Mouse (Mus musculus) left cerebral cortex, adult 18-20 months (tissue): Measurements from ENCODE around the gene Fjx1. TPM values are rescaled to one million over a fixed set of nuclear protein-coding genes. Genes with fewer than 3 reads are reported as not detected.

Experiments
- DNase-seq, 2 experiments: peaks; one replicate each; pipeline ENCODE4 v3.0.0; 2021 to 2022; ENCODE audit warnings: low spot score in 2 of 2, mixed read lengths in 1 of 2
- total RNA-seq, 2 experiments: library from RNA; stranded (reverse); gene quantifications; 2 replicates each; pipeline ENCODE4 v1.2.3; 2021

Fjx1 gene
- total RNA-seq, 2 experiments from 2014 or later, result 64.0 to 69.9 TPM

DNA sequence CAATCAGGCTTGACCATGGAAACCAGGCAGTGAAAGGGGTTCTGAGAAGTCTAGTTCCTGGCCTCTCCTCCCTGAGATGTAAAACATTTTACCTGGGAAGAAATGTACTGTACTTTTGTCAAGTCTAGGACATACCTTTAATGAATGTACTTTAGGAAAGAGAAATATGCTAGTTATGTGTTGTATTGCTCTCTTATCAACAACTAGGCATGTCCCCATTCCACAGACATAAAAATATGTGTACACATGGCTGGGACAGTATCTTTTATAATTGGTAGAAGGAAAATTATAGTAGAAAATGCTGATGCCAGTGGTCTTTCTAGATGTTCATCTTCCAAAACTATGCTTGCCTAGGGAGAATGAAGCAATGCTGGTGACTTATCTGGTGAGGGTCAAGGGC is 24.3 kb downstream of the Fjx1 start:
- DNase-seq, result no peak

DNA sequence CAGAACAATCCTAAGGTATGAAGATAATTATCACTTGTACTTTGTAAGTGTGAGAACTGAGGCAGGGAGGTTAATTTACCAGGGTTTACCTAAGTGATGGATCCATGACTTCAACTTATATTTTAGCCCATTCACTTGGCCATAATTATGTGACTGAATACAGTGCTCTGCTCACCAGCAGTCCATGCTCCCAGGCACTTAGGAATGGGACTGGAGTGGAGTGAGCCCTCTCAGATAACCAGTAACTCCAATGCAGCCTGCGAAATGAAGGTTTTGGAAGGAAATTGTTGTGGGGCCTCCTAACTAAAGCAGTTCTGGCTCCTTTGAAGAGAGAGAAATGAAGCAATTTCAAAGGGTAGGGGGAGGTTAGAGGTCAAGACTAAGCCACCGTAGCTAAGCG is 25.9 kb downstream of the Fjx1 start:
- no peak for DNase-seq

DNA sequence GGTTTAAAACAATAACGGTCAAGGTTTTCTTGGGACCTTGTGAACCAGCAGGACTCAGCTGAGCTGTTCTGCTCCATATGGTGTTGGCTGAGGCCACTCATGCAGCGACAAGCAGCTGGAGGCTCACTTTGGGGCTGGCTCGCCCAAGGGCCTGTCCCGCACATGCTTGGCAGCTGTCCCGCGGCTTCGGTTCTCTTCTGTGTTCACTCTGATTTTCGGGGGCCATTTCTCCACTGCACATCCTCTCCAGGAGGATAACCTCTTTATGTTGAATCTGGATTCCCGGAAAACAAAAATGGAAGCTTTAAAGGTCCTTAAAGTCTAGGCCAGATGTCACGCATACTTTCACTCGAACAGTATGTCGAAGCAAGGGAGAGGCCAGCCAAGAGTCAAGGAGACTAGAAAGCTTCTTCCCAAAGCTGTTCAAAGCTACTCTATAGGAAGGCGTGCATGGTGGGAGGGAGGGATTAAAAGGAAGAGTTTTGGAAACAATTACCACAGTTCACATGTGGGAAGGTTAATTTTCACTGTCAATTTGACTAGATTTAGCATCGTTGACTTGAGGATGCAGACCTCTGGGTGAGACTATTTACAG is 36.1 kb downstream of the Fjx1 start:
- DNase-seq, result no peak

DNA sequence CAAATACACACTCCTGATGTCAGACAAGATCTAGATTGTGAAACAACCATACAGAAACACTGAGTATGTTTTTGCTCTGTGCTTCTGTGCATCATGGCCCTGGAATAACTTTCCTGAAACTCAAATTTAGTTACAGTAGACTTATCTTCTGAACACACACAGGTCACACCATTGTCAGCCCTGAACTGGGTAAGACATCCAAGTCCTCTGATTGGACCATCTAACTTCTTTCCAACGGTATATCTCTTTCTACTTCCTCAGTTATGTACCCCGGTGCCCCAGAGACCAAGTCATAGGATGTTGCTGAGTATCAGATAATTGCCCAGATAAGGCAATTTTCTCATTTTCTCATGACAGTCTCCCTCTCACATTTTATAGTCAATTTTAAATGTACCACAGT is 39.6 kb downstream of the Fjx1 start:
- no peak for DNase-seq

DNA sequence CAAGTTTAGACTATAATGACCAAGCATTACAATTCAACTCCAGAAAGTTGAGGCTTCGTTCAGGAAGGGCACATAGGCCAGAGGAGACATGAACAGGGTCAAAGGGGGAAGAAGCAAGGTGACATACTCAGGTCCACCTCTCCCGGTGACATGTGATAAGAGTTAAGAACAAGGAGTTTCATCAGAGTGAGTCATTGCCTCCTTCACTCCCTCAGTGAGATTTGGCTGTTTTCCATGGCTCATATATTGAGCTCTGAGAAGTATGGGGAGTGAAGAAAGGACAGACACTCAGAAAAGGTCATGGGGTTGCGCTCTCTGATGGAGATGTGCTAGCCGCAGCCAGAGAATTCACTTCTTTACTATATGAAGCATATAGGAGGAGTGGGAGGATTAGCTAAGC is 41.7 kb downstream of the Fjx1 start:
- DNase-seq, result no peak

DNA sequence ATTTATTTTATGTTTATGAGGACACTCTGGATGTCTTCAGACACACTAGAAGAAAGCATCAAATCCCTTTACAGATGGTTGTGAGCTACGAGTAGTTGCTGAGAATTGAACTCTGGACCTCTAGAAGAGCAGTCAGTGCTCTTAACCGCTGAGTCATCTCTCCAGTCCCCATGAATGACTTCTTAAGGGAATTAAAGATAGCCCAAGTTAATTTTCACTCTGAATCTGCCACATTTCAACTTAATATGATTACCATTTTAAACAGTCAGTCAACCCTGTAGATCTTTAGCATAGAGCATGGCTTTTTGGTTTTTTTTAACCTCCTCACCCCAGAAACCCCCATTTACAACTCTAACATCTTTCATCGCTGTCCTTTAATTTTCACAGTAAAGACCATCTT is 42.6 kb downstream of the Fjx1 start:
- no peak for DNase-seq

DNA sequence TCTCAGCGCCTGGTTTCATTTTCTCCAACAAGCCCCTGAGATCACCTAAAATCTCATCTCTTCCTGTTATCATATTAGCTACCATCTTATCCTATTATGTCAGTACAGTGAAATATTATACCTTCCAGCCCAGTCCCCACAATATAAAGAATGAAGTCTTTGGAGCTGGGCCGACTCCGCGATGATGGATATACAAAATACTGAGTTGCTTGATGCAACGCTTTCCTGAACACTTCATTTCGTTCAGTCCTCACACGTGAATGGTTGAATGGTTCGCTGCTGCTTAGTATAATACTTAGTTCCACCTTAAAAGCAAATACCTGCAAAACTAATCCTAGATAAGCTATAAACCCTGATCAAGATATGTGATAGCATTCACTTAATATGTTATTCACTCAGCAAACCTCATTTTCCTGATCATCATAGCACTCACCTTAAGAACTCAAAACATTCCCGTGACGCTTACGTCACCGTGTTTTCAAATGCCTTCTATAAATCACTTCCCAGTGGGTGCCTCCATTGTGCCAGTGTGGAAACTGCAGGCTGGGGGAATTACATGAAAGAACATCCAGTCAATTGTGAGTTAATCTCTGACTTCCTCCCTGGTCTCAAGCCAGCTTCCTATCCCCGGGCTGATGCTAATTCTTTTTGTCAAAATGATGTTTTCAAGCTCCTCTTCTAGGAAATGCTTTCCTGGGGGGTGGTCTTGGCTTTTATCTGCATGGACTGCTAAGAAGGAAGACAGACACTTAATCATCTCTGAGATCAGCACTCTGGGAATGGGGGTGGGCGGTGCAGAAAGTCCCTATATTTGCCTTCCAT is 44.7 kb downstream of the Fjx1 start, which contains the start of gene Trim44:
Gene Trim44, minus strand, starts transcription at position 466 of the 822 bp plus-strand sequence.
- DNase-seq, result no peak

DNA sequence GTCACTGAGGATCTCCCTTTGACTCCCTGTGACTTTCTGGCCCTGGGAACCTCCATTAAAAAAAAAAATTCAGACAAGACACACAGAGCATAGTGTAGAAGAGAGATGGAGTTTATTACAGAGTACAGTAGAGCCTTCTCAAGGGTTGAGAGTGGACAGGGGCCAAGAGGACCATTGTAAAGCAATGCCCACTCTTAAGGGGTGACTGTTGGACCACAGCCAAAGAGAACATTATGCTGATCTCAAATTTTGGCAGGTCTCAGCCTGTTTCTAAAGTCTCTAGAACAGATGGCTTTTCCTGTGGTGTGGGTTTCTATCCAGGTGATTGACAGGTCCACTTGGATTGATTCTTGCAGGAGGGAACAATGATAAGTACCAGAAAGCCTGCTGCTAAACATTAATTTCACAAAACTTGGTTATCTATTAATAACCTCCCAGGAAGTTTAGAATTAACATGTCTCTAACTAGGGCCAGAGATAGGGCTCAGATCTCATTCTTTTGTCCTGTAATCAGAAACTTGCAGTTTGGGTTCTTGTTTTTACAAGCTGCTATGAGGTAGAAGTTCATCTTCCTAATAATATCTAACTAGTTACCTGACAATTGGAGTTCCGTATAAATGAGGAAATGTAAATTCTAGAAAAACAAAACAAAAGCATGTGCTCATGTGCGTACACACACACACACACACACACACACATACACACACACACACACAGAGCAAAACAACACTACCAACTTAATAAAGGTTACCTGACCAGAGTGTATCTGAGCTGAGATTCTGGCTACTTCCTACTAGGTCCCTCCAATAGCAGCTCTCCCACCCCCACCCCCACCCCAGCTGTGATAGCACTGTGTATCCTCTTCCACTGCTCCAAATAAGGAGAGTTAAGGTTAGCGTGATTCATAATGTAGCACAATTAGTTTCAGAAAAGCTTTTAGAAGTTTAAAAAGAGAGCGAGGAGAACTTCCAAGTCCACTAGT is 45.7 kb downstream of the Fjx1 start:
- no peak for DNase-seq

DNA sequence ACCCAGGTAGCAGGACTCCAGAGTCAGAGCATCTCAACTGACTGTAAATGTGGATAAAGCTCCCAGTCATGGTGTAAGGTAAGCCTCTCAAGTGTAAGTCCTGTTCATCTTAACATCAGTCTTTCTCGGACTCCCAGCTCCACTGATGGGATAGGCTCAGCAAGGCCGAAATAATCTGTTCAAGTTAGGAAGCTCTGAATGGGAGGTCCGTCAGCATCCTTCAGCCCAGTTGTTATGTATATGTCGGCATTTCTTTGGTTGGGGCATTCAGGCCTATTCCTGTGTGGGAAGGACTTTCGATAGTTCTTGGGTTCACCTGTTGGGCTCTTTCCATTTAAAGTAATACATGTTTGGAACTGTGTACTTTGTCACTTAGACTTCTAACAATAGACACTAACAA is 48.3 kb downstream of the Fjx1 start:
- no peak for DNase-seq

DNA sequence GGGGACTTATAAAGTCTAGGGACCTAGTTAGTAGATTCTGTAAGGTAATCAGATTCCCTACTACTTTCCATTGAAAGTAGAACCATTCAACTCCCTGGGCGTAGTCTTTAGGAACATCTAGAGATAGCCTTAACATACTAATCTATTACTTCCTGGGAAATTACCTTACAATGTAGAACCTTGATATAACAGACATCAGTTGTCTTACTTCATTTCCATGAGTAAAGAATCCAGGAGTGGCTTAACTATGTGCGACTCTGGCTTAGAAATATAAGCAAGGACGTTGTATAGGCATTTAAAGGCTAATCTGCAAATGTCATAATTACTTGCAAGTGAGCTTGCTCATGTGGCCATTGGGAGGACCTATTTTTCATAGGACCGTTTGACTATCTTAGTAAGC is 49.0 kb downstream of the Fjx1 start:
- DNase-seq, result no peak

DNA sequence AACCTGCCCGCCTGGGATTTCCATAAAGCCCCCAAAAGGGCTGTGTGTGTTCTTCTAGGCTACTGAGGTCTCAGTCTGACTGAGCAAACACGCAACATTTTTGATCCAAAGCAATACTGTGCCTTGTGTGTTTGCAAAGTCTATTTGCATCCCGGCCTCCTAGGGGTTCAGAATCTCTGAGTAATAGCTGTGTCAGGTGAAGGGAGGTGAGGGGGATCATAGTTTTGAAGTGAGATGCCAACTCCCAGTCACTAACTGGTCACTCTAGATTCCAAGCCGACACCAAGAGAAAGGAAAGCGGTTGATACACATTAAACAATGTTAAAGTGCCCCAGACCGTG is 51.0 kb downstream of the Fjx1 start:
- DNase-seq, result no peak

DNA sequence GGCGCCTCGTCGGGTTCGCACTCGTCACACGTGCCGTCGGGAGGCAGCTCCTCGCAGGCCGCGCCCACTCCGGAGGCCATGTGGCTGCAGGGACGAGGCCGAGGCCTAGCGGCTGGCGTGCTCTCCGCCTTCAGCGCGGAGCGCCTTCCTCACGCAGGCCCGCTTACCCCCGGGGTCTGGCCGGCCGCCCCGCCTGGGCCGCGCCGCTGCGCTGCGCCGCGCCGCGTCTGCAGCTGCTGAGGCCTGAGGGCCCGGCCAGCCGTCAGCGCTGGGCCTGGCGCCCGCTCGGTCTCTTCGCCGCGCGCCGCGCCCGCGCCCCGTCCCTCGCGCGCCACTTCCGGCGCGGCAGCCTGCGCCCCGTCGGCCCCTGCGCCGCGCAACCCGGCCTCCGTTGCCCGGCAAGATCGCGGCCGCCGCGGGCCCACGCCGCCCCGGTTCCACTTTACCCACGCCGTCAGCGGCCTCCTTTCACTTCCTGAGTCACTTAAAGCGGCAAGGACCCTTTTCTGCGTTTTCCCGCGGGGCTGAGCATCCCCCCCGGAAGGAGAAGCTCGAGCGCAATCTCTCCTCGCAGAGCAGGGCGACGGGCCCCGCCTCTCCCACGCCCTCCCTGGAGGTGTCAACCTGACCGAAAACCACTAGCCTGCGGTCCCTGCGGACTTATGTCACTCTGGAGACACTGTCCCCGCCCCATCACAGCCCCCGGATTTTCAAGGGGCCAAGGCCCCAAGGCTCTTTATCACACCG is 51.5 kb downstream of the Fjx1 start:
- peak; percentile 82 to 92 for DNase-seq

DNA sequence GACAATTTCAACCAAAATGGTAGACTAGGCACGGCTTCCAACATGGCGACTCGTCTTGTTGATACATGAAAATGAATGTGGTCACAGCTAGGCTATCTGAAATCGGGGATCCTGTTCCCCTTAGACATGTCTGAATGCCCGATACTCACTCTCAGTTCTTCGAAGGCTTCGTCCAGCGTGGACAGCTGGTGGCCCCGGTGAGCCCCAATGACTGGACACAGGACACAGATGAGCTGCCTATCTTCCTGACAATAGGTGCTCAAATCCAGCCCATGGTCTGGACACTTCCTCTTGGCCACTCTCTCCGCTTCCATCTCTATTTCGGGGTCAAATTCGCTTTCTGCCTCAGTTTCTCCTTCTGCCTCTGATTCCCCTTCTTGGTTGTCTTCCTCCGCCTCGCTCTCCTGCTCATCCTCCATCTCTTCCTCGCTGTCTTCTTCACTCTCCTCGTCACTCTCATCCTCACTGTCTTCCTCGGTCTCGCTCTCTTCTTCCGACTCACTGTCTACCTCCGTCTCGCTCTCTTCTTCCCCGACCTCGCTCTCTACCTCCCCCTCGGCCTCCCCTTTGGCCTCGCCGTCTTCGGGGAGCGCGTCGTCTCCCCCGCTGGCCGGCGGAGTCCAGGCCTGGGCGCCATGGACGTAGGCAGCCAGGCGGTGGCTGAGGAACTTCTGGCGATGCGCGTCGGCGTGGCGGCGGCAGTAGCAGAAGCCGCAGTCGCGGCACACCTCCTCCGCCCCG is 52.3 kb downstream of the Fjx1 start:
- no peak for DNase-seq

Other genes with a start within 250 kb of the Fjx1 start
- 100 to 1,000 TPM; 186 to 190 TPM for gene Trim44, start 44.7 kb downstream of the Fjx1 start, total RNA-seq
- gene Pamr1, start 97.5 kb upstream of the Fjx1 start, total RNA-seq, result 10 to 100 TPM; 42.7 to 50.1 TPM
- 1,000 to 10,000 TPM; 1,523 to 1,534 TPM for gene Slc1a2, start 206.2 kb upstream of the Fjx1 start, total RNA-seq